Mouse (Mus musculus) hindlimb bud, embryonic 11.5 days (tissue): Measurements from ENCODE around the gene Tmed10.

Source experiments
- DNase-seq: peaks from one replicate; pipeline ENCODE4 v3.0.0-alpha.2; 2012; ENCODE audit warnings: low read depth, low spot score; ENCODE audit errors: extremely low spot score

The Tmed10 gene

DNA sequence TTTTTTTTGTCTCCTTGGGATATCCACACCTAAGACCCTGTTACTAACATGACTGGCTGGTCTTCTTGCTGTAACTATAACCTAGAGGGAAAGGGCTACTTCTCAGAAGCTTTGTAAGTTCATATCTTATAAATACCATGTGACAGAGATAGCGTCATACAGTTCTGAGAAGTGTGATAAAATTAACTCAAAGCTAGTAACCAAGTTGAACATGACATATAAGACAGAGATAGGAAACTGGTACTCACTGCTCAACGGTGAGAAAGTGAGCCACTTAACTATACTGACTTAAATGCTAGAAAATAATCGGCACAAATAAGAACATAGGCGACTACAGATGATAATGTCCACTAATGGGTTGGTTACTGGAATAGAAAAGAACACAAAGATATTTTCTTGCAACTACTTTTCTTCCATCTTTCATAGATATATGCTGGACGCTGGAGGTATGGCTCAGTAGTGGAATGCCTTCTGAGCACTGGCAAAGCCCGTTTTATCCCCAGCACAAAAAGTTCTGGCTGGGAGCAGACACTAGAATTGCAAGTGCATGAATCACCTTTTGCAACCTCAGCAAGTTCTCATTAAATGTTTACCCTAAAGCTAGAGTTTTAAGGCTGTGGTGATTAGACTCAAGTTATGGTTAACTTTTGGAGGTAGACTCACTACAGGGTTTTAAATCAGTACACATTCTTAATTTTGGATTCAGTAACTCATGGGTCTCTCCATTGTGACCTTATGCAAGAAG lies 36.9 kb downstream of the Tmed10 start:
- no peak for DNase-seq

GRCm38 (mm10) chr12:85330153-85330552 lies 44.5 kb downstream of the Tmed10 start:
- no peak for DNase-seq

DNA sequence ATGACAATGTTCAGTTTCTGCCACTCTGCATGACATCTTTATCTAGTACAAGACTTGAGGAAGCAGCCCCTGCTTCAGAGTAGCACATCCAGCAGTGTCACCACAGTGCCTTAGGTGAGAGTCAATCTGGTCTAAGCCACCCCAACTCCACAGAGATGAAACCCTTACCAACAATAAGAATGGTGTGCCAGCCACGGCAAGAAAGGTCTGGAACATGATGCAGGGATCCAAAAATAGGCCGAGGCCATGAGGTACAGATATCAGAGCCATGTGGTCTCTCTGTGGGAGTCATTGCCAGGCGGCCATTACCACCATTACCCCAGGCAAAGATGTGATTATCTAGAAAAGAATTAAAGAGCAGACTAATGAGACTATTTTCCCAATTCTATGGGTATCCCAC lies 66.0 kb downstream of the Tmed10 start:
- DNase-seq = no peak

- peak; percentile 96 for DNase-seq
Observed at GRCm38 (mm10) chr12:85305247-85305892, 69.3 kb downstream of the Tmed10 start.

GRCm38 (mm10) chr12:85304725-85305124 lies 69.9 kb downstream of the Tmed10 start:
- DNase-seq = no peak

GRCm38 (mm10) chr12:85303256-85303655 lies 71.4 kb downstream of the Tmed10 start:
- no peak for DNase-seq

GRCm38 (mm10) chr12:85298835-85299180 lies 75.8 kb downstream of the Tmed10 start:
- no peak for DNase-seq

- peak; percentile 75 for DNase-seq
Observed at GRCm38 (mm10) chr12:85298127-85298834, 76.4 kb downstream of the Tmed10 start.

- no peak for DNase-seq
Observed at GRCm38 (mm10) chr12:85297345-85297997, 77.2 kb downstream of the Tmed10 start.

DNA sequence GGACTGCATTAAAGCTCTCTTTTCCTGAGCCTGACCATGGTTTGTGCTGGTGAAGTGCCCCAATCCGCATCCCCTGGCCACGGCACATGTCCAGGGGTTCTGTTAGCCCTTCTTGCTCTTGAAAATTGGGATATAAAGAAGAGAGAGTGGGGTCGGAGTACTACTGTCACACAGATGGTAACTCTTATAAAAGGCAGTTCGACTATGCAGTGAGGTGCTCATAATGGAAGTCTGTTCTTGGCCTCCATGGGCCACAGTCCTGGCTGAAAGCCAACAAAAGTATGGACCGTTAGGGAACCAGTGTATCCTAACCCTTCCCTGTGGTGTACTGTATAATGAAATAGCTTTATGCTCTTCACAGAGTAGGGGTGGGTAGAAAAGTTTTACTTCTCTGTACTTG lies 77.7 kb downstream of the Tmed10 start:
- DNase-seq = no peak

- no peak for DNase-seq
Observed at GRCm38 (mm10) chr12:85295506-85295905, 79.1 kb downstream of the Tmed10 start.

GRCm38 (mm10) chr12:85292906-85293305 lies 81.7 kb downstream of the Tmed10 start:
- no peak for DNase-seq

GRCm38 (mm10) chr12:85292288-85292687 lies 82.4 kb downstream of the Tmed10 start:
- no peak for DNase-seq

DNA sequence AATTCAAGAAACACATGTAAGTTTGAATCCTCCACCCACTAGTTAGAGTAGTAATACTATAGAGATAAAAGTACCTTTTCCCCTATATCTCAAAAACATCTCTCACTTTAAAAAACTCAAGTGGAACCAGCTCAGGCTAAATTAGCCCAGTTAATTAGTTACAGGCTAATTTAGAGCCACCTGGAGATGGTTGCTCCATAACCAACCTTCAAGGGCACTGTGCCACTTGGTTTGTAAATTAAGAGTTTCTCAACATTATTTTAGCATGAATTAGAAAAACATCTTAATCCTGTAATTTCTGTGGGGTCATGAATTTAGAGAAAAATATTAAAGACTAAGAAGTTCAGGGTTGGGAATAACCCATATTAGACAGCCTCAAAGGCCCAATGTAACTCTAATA lies 83.1 kb downstream of the Tmed10 start:
- no peak for DNase-seq

- no peak for DNase-seq
Observed at GRCm38 (mm10) chr12:85290633-85291032, 84.0 kb downstream of the Tmed10 start.
